Mouse (Mus musculus): Measurements from ENCODE around the gene Dazap2.

DNA sequence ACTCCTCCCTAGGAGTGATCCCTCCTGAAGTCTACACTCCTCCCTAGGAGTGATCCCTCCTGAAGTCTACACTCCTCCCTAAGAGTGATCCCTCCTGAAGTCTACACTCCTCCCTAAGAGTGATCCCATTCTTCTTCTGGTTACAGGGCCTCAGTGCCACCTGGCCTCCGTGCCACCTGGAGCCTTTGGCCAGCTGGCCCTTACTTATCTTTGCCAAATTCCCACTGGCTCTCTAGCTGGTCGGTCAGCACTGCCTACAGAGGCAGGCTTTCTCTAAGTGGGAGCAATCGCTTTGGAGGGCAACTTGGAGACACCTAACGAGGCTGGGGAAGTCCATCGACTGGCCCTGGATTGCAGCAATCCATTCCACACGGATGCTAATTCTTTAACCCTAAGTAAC lies 31.0 kb downstream of the Dazap2 start:
- TF ChIP-seq POLR2AphosphoS5 (IDR thresholded peaks at IDR 0.05; ENCODE audit: borderline replicate concordance, low read depth, low read length): no peak
- no peak for TF ChIP-seq NELFE (IDR thresholded peaks at IDR 0.05; ENCODE audit: low read depth, low read length)
- no peak for TF ChIP-seq EP300 (IDR thresholded peaks at IDR 0.05; ENCODE audit: low read depth in 1 of 2, low read length in 2 of 2)
- TF ChIP-seq BHLHE40 (IDR thresholded peaks at IDR 0.05; ENCODE audit: borderline replicate concordance, low read depth, low read length): no peak
- no peak for TF ChIP-seq CTCF (IDR thresholded peaks at IDR 0.05 in 2 of 3, conservative IDR thresholded peaks at IDR 0.05 in 1 of 3; ENCODE audit: control insufficient read depth in 1 of 3, insufficient read depth in 1 of 3, low read depth in 2 of 3, low read length in 3 of 3, poor library complexity in 1 of 3, severe bottlenecking in 1 of 3)
- TF ChIP-seq GABPA (IDR thresholded peaks at IDR 0.05; ENCODE audit: low read depth, low read length): no peak
- no peak for TF ChIP-seq ZKSCAN1 (IDR thresholded peaks at IDR 0.05; ENCODE audit: low read depth, low read length)
- TF ChIP-seq GATA1 (IDR thresholded peaks at IDR 0.05; ENCODE audit: low read depth, low read length): no peak
- TF ChIP-seq POLR2A (IDR thresholded peaks at IDR 0.05; ENCODE audit: control insufficient read depth in 1 of 2, insufficient read depth in 1 of 2, low read depth in 1 of 2, low read length in 2 of 2, poor library complexity in 1 of 2): no peak
- no peak for TF ChIP-seq TAL1 (IDR thresholded peaks at IDR 0.05; ENCODE audit: low read length)
- no peak for TF ChIP-seq UBTF (IDR thresholded peaks at IDR 0.05; ENCODE audit: borderline replicate concordance, insufficient read depth, low read depth, low read length)
- TF ChIP-seq MAZ (IDR thresholded peaks at IDR 0.05; ENCODE audit: low read depth, low read length): no peak
- TF ChIP-seq ZNF384 (IDR thresholded peaks at IDR 0.05; ENCODE audit: low read depth, low read length): no peak
- no peak for TF ChIP-seq MAX (IDR thresholded peaks at IDR 0.05; ENCODE audit: low read length)

All from MEL (cell line).